Mouse (Mus musculus): ENCODE results near the gene Cdk6.
A peak's percentile ranks its signal among the peaks of the same experiment; 100 is the strongest.
"Not testable (repeated sequence)": the region's sequence is repeated elsewhere in the genome, so short reads cannot be mapped to it uniquely, and the experiment has no call there.

Cdk6 gene

DNA sequence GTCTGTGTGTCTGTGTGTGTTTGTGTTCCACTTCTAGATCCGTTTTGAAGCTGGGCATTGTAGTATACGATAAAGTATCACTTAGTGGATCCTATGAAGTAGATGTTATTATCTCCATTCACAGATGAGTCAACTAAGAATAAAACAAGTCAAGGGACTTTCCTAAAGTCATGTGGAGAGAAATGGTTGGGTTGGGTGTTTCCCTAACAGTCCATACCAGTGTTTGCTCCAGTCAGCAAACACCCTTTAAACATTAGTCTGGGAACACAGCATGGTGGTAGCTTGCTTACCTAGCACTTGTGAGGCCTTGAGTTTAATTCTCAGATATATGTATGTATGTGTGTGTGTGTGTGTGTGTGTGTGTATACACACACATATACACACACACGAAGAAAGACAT is 168.2 kb downstream of the Cdk6 start:
- no peak for DNase-seq (ENCODE audit: low spot score in 2 of 2)

DNA sequence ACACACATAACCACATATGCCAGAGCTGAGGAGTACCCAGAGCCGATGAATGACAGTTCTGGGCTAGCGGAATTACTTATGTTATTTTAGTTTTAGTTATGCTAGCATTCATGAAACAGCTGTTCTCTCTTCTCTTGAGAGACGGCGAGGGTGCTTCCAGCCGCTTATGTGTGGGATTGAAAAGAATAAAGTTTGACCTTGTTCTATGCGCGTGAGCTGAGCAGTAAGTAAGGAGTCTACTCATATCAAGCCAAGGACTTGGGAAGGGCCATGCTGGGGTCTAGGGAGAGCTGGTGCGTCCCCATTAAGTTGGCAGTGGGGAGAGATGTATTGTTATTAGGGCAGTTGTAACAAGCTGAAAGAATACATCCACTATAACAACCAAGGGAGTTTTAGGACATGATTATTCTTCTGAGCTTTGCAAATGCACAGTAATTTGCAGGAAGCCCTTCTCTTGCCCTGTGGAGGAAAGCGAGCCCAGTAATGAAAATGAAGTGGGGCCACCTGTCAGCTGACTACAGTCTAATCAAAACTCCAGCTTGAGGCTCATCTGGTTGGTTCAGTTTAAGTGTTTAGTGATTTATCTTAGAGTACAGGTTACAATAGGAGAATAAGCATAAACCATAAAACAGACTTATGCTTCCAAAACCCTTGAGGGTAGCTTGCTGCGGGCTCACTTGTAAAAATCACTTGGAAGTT is 170.0 kb downstream of the Cdk6 start:
- peak in 1 of 2 experiments; percentile 21 for DNase-seq (ENCODE audit: low spot score in 2 of 2)

DNA sequence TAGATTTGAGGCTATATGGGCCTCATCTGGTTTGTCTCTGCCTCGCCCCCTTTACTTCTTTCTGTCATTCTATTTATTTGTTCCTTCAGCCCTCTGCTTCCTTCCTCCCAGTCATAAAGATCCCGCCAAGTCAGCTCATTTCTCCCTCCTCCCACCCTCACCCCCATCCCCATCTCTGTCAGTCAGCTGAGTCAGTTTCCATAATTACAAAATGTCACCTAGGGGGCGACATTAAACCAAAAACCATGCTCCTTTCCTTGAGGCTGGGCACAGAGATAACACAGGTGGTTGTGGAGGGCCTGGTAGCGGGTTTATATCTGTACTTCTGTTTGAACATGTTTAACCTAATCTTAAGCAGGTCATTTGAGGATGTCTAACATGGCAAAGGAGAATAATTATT is 171.3 kb downstream of the Cdk6 start:
- DNase-seq (ENCODE audit: low spot score in 2 of 2): no peak

DNA sequence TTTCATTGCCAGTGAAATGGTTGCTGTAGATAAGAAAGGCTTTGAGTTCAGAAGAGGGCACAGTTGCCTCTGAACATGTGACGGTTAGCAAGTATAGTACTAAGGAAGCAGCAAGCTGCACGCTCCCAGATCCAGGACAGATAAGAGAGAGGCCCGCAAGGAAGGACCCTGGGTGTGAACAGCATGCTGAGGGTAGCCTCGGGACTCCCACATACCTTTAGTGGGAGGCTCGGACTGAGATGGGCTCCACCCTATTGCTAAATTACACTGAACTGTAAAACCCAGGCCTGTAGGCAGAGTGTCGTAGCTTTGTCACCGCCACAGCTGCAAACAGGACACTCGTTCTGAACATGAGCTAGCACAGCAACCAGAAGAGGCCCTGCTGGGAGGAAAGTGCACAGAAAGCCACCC is 173.6 kb downstream of the Cdk6 start:
- no peak for DNase-seq (ENCODE audit: low spot score in 2 of 2)

DNA sequence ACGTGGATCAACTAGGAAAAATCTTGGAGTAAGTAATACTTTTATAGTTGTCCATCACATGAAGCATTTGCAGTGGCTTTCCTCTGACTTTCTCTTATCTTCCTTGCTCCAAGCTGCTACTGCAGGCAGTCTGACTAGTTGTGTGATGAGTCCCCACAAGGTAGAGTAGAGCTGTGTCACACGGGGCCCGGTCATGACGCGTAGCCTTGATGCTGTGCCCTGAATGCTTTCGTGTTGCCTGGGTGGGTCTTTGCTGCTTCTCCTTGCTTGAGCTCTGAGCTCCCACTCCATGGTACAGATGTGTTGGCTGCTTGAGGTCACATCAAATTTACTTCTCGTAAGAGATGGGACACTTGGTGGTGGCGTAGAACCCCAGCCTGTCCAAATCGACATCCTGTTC is 174.2 kb downstream of the Cdk6 start:
- no peak for DNase-seq (ENCODE audit: low spot score in 2 of 2)

DNA sequence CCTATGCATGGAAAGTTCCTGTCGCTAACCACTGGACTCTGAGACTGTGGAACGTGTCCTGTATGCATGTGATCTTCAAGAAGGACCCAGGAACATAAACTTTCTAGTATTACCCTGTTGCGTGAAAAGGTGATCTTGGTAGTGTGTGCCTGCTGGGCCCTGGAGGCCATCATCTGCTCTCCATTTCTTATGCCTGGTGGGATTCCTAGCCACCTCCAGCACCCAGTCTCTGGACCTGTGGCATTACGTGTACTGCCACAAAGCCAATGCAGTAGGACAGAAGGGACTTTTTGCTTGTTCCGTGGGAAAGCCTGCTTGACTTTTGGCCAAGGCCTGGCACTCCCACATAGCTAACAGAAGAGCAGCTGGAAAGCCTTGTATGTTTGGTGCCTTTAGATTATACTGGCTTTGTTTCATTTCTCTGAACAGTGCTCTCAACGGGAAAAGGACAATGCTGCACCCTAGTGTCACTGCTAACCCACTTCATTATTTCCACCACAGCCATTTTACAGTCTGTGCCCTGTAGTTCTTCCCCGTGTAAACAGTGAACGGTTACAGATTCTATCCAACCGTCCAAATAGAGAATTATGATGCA is 175.3 kb downstream of the Cdk6 start:
- peak; percentile 21 to 48 for DNase-seq (ENCODE audit: low spot score in 2 of 2)

DNA sequence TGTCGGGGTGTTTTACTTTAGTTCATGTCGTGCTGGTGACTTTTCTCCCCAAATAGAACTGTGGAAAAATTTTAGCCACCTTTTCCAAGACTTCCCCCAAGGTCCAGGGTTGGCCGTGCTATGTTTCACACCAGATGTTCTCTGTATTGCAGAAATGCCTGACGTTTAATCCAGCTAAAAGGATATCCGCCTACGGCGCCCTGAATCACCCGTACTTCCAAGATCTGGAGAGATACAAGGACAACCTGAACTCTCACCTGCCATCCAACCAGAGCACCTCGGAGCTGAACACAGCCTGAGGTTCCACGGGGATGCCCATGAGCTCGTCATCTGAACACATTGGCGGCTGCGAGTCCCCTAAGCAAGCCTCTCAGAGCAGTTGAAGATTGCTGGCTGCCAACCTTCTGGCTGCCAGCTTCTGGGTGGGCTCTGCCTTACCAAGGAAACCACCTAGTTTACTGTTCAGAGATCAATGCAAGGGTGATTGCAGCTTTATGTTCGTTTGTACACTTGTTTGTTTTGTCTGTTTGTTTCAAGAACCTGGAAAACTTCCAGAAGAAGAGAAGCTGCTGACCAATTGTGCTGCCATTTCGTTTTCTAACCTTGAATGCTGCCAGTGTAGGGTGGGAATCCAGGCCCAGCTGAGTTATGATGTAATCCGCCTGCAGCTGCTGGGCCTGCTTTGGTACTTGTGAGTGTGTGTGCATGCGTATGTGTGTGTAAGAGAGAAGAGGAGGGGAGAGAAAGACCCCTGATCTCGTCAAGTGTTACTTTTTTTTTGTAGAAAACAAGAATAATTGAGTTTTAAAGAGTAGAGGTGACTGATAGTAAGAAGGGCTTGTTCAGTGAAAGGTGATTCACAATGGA is 179.4 kb downstream of the Cdk6 start:
- DNase-seq (ENCODE audit: low spot score in 2 of 2): no peak

DNA sequence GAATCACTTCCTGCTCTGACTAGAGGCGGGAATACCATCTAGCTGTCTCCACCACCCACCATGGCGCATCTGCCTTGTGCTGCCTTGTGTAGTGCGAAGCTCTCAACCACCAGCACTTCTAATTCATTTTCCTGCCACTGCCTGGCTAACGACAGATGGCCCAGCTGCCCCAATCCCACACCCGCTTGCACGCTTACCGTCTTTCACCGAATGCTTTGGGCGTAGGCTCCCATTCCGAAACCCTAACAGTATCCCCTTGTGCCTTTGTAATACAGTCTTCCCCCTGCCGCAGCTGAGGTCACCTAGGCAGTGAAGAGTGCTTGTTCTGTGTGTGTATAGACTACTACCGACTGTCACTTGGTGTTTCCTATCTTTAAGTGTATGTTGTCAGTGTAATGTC is 180.5 kb downstream of the Cdk6 start:
- DNase-seq (ENCODE audit: low spot score in 2 of 2): no peak

DNA sequence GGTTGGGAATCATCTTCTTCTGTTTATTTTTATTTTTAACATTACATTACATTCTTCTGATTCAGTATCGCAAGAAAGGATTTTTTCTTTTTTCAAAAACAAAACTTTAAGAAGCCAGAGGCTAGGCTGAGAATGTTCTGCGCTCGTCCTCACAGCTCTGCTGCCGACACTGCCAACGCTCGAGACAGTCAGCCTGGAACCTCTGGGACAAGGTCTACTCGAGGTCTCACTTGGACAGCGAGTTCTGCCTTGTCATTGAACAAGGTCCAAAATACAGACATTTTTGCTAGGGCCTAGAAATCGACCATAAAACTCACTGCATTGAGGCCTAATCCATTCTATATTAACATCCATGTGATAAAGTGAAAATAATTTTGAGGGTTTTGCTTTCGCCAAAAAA is 181.5 kb downstream of the Cdk6 start:
- no peak for DNase-seq (ENCODE audit: low spot score in 2 of 2)

DNA sequence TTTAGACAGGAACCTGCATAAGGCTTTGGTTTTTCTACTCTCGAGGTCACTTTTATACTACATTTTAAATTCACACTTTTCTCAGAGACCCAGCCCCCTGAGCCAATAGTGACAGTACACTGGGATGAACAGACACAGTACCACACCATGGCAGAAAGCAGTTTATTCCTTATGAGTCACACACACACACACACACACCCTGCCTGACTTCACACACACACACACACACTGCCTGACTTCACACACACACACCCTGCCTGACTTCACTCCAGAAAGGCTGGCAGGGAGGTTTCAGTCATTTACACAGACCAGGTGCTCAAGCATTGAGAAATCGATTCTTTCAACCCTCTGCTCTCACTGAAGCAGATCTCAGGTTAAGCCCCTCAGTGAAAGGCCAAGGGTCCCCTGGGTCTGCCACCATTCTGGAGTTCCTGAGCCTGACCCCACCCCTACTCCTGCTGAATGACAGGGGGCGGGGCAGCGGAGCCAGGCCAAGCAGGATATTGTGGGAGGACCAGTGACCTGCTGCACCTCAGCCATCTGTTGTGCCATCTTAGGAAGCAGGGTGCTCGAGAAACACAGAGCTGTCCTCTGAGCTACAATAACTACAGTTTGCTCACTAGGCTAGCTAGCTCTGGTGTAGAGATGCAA is 185.9 kb downstream of the Cdk6 start:
- DNase-seq (ENCODE audit: low spot score in 2 of 2): no peak

DNA sequence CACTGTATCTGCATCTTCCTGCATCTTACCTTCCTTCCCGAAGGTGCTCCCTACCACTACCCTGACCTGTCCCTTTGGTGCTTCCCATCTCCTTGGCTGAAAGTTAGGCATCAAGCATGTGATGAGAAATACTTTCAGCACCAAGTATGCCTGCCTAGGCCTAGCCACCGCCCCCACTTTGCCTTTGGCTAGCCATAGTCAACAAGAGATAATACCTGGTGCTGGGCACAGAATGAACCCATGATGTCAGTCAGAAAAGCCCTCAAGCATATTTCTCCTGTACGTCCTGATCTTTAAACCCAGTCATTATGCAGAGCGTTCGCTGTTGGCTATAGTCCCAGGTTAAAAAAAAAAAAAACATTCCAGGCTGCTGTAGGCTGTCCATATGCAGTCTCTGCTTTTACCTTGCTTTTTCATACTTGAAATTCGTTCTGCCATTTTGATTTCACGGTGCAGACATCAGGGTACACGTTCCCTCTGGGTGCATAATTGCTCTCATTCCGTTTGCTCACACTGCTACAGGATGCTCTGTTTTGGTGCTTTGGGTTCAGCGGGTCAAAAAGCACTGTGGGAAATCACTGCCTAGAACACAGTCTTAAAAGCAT is 188.4 kb downstream of the Cdk6 start:
- no peak for DNase-seq (ENCODE audit: low spot score in 2 of 2)

DNA sequence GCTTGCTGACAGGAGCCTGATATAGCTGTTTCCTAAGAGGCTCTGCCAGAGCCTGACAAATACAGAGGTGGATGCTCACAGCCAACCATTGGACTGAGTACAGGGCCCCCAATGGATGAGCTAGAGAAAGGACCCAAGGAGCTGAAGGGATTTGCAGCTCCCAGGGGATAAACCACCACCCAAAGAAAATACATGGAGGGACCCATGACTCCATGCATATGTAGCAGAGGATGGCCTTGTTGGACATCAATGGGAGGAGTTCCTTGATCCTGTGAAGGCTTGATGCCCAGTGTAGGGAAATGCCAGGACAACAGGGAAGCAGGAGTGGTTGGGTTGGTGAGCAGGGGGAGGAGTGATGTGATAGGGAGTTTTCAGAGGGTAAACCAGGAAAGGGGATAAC is 190.8 kb downstream of the Cdk6 start:
- DNase-seq (ENCODE audit: low spot score in 2 of 2): not testable (repeated sequence)

DNA sequence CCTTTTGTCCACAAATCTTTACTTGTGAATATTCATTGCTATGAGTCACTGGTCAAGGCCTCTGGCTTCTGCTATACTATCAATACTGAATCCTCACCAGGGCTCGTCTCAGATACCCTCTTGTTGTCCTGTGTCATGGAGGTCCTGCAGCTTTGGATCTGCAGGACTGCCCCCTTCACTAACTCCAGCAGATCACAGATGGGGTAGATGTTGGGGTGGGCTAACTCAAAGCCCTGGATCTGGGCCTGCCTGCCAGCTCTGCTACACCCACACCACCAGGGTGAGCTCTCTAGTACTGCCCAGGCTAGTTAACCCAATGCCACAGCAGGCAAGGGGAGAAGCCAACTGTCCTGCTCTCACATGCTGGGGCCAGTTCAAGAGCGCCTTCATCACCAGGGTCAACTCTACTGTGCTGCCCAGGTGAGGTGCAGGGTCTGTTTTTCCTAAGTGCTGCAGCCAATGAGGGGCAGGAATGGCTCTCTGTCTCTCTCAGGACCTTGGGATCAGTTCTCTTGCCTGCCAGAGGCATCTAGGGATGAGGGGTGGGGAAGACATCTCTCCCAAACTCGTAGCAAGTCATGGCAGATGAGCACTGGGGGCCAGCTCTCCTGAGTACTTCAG is 195.4 kb downstream of the Cdk6 start:
- DNase-seq (ENCODE audit: low spot score in 2 of 2): no peak

DNA sequence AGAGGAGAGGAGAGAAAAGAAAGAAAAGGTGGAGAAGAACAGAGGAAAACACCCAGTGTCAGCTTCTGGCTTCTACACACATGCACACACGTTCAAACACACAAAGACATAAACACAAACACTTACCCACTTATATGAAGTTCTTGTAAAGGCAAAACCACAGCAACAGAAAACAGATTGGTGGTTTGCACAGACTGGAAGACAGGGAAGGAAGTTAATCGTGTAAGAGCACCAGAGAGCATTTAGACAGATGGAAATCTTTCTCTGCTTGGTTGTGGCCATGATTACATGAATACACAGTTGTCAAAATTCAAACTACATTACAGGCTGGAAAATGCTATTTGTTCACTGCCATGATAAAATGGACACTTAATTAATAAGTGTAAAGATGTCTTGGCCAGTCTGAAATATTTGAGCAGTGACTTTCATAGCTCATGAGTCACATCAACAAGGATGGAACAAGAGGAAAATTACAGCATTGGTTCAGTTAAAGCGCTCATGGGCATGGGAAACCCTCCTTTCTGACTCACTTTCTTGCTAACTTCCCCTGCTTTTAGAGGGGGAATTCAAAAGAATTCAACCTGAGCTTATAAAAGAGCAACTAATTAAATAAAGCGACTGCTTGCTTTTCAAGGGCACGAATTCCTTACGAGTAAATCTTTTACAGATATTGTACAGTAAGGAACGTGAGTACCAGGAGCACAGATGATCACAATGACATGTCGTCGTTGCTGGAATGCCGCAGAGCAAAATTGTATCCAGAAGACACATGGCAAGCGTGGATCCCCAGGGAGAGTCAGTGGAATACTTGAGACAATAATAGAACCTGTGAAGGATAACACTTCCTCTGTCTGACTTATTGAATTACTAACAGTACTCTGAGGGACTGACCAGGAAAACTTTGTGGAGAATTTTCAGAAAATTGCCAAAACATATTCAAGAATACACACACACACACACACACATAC is 197.5 kb downstream of the Cdk6 start:
- no peak for DNase-seq (ENCODE audit: low spot score in 2 of 2)

DNA sequence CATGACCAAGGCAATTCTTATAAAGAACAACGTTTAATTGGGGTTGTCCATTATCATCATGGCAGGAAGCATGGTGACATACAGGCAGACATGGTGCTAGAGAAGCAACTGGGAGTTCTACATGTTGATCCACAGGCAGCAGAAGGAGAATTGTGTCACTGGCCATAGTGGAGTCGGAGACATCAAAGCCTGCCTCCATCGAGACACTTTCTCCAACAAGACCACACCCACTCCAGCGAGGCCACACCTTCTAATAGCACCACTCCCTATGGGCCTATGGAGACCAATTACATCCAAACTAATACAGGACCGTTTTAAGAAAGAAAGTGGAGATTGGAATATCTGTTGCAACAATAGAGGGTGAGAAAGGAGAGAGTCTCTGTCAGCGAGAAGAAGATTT is 200.6 kb downstream of the Cdk6 start:
- DNase-seq (ENCODE audit: low spot score in 2 of 2): no peak

DNA sequence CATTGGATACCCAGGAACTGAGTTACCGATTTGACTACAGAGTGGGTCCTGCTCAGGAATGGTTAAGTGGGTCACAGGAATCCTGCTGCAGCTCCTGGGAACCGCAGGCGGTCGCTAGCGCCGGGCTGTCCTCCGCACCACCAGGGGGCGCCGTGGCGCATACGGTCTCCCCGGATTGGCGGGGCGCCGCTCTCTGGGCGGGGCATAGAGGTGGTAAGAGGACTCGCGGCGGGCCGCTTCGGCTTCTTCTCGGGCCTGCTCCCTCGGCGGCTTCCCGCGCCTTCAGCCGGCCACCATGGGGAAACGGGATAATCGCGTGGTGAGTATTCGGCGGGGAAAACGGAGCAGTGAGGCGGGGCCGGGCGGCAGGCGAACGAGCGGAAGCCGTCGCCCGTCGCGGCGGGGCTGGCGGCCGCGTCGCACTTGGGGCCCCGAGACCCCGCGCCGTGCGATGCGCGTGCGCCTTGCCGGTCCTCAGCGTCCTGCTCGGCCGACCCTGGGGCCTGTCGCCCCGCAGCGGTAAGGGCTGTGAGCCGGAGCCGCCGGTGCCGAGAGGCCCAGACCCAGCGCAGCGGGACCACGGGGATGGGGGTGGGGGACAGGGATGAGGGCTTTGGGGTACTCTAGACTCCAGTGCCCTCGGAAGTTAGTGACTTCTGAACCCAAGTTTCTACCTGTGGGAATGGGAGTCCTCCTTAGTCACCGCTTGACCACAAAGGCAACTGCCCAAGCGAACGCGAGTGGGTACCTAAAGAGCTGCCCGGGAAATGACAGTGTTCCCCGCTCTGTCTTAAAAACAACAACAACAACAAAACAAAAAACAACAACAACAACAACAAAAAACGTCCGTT is 202.6 kb downstream of the Cdk6 start, which contains the start of gene Fam133b:
TSS of gene Fam133b (plus strand) at position 205 of the 851 bp plus-strand sequence.
- DNase-seq (ENCODE audit: low spot score in 2 of 2): peak; percentile 97 to 98

DNA sequence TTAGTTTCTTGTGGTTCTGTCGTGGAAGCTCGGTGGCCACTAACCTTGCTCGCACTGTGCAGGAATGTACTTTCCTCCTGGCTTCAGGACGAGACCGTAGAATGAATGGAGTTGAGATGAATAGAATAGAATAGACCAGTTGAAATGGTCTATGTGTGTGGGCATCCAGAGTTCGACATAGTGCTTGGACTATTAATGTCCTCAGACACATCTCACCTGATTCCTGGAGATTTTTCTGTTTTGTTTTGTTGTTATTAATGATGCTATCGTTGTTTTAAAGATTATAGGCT is 203.1 kb downstream of the Cdk6 start:
- no peak for DNase-seq (ENCODE audit: low spot score in 2 of 2)

DNA sequence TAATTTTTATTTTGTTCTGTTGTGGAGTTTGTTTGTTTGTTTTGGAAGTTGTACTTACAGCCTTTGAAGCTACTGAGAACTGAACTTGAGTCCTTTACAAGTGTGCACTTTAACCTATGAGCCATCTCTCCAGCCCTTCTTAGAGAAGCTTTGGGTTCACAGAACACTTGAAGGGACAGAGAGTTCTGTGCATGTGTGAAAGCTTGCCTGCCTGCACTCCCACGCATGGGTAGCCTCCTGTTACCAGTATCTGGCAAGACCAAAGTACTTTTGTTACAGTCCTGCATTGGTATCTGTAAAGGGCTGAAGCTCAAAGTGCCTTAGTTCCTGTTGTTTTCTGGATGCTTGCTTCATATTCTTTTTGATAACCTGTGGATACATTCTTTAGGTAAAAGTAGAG is 204.9 kb downstream of the Cdk6 start:
- no peak for DNase-seq (ENCODE audit: low spot score in 2 of 2)

DNA sequence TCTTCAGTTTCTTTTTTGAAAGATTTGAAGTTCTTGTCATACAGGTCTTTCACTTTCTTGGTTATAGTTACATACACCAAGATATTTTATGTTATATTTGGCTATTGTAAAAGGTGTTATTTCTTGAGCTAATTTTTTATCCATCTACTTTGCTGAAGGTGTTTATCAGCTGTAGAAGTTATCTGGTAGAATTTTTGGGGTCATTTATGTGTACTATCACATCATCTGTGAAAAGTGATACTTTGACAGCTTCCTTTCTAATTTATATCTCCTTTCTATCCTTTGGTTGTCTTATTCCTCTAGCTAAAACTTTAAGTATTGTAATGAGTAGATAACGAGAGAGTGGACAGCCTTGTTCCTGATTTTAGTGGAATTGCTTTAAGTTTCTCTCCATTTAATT is 210.2 kb downstream of the Cdk6 start:
- DNase-seq (ENCODE audit: low spot score in 2 of 2): no peak

DNA sequence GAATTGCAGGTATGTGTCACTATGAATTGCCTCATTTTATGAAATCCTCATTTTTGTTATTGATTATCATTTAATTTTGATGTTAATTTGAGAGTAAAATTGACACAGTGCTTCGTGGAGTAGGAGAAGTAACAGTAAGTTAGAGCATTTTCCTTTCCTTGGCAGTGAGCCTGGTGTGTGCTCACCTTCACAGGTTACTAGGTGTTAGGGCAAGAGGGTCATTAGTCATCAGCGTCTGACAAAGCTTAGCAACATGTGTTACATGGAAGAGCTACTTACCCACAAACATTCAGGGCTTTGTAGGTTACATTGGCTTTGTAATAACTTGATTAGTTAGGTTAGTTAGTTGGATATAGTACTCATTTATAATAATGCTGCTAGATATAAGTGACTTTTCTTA is 212.9 kb downstream of the Cdk6 start:
- no peak for DNase-seq (ENCODE audit: low spot score in 2 of 2)
